Mouse (Mus musculus) megakaryocyte, embryonic 14.5 days (primary cell): ENCODE measurements at regions not wholly inside any gene's neighbourhood (a gene's known extent, or its start where the extent isn't known, plus 50 kb on each side); places are given as distances from the start of the nearest gene placed in this dataset.
"Not testable (repeated sequence)": the region's sequence is repeated elsewhere in the genome, so short reads cannot be mapped to it uniquely, and the experiment has no call there.

ENCODE experiments used
- H3K27me3 ChIP-seq: replicated peaks from 2 replicates; pipeline ENCODE3; 2012; ENCODE audit warnings: inconsistent platforms
- H3K36me3 ChIP-seq: replicated peaks from 2 replicates; pipeline ENCODE3; 2012; ENCODE audit warnings: low read length, inconsistent platforms, mixed read lengths
- H3K4me1 ChIP-seq: 2 replicates; pipeline ENCODE4 v1.6.1; 2012; ENCODE audit warnings: inconsistent platforms
- H3K4me3 ChIP-seq: replicated peaks from 2 replicates; pipeline ENCODE3; 2012; ENCODE audit warnings: moderate library complexity, mild to moderate bottlenecking, inconsistent platforms
- H3K9me3 ChIP-seq: 2 replicates; pipeline ENCODE4 v1.6.1; 2012; ENCODE audit warnings: inconsistent platforms
- FLI1 ChIP-seq: IDR thresholded peaks from 2 replicates; pipeline ENCODE4 v1.6.1; 2012; ENCODE audit warnings: low read length, inconsistent platforms, mixed read lengths
- GATA1 ChIP-seq: IDR thresholded peaks from 3 replicates; pipeline ENCODE4 v1.6.1; 2012; ENCODE audit warnings: mixed read lengths, low read length, inconsistent platforms, borderline replicate concordance

GRCm38 (mm10) chr3:56955098-56955798 is 346.5 kb downstream of the Tm4sf1 start:
- TF ChIP-seq GATA1 (no peak), FLI1 (no peak)
- Histone ChIP-seq H3K4me1 (no peaks in the 10 kb centered on the region), H3K4me3 (peak overlapping the region; percentile 23), H3K9me3 (peaks cover 3% of the 10 kb centered on the region; the same call in 1 of the 2 replicates), H3K36me3 (no peaks in the 10 kb centered on the region), H3K27me3 (no peaks in the 10 kb centered on the region)

DNA sequence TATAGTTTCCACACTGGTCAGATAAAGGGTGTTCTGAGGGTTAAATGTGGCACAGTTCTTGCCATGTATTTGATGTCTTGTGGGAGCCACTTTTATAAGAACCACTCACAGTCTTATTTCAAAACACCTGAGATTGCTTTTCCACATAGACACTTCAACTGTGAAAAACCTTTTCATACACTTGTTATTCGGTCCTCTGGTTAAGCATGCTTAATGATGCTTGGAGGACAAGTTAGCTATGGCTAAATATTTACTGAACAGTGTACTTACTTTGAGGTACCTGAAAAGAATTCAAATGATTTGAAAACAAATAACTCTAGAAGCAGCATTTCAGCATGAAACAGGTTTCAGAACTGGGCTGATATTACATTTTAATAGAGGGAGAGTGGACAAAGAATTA is 359.2 kb downstream of the Tm4sf1 start:
- H3K9me3 ChIP-seq, H3K4me3 ChIP-seq, H3K36me3 ChIP-seq, H3K27me3 ChIP-seq, H3K4me1 ChIP-seq: not testable (repeated sequence)

DNA sequence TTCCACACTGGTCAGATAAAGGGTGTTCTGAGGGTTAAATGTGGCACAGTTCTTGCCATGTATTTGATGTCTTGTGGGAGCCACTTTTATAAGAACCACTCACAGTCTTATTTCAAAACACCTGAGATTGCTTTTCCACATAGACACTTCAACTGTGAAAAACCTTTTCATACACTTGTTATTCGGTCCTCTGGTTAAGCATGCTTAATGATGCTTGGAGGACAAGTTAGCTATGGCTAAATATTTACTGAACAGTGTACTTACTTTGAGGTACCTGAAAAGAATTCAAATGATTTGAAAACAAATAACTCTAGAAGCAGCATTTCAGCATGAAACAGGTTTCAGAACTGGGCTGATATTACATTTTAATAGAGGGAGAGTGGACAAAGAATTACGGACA is 372.8 kb downstream of the Tm4sf1 start:
- not testable (repeated sequence) for H3K4me3 ChIP-seq, H3K27me3 ChIP-seq, H3K4me1 ChIP-seq, H3K36me3 ChIP-seq, H3K9me3 ChIP-seq

GRCm38 (mm10) chr3:56898491-56898890 is 403.3 kb downstream of the Tm4sf1 start:
- Histone ChIP-seq H3K36me3 (no peaks in the 10 kb centered on the region), H3K27me3 (no peaks in the 10 kb centered on the region), H3K4me3 (no peak overlapping the region), H3K9me3 (peaks cover 15% of the 10 kb centered on the region), H3K4me1 (no peaks in the 10 kb centered on the region)
- TF ChIP-seq GATA1 (no peak), FLI1 (no peak)

DNA sequence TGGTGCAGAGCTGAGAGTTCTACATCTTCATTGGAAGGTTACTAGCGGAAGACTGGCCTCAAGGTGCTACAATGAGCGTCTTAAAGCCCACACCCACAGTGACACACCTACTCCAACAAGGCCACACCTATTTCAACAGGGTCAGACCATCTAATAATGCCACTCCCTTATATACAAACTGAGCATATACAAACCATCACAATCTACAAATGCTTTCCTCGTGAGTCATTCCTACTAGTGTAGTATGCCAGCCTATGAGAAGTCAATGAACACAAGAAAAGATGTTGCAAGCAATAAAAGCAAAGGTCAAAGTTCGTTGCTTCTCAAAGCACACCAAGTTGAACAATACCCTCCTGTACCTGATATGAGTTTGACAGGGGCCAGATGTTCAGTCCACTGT is 424.7 kb downstream of the Tm4sf1 start:
- no peak overlapping the region for H3K4me3 ChIP-seq
- no peaks in the 10 kb centered on the region for H3K9me3 ChIP-seq
- no peaks in the 10 kb centered on the region for H3K4me1 ChIP-seq
- TF ChIP-seq GATA1 (no peak), FLI1 (no peak)
- H3K36me3 ChIP-seq: no peaks in the 10 kb centered on the region
- no peaks in the 10 kb centered on the region for H3K27me3 ChIP-seq

DNA sequence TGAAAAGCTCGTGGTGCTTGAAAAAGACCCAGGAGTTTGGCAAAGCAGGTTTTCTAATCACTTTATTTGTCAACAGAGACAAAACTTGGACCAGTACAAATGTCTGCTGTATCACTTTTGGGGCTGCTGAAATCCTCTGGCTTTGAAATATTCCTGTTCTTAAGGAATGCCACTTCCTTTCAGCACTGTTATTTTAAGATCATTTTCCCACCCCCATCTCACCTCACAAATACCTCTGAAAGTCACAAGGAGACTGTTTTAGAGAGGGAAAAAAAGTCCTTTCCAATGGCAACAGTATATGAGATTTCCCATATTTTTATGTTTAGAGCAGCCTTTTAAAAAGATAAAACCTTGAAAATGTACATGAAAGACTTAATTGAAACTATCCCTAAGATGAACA is 438.2 kb downstream of the Tm4sf1 start:
- Histone ChIP-seq H3K27me3 (no peaks in the 10 kb centered on the region), H3K4me1 (no peaks in the 10 kb centered on the region), H3K36me3 (no peaks in the 10 kb centered on the region), H3K4me3 (no peak overlapping the region), H3K9me3 (peaks cover under 1% of the 10 kb centered on the region; the same call in 1 of the 2 replicates)
- TF ChIP-seq FLI1: no peak
- TF ChIP-seq GATA1: no peak

DNA sequence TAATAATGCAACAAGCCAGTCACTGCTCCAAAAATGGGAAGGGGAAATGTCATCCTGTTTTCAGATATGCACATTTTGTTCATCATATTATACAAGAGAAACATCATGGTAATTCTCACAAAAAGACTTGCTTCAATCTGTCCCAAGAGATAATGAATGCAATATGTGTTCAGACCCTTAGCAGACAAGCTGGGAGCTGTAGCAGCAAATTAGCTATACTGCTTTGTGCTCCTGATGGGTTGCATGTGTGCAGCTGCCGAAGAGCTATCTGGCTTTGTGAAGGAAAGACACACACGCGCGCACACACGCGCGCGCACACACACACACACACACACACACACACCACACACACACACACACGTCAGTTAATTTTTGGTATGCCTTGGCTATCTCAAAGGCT is 441.9 kb downstream of the Tm4sf1 start:
- Histone ChIP-seq H3K9me3 (no peaks in the 10 kb centered on the region), H3K4me3 (no peak overlapping the region), H3K36me3 (no peaks in the 10 kb centered on the region), H3K27me3 (no peaks in the 10 kb centered on the region), H3K4me1 (no peaks in the 10 kb centered on the region)
- no peak for TF ChIP-seq FLI1
- no peak for TF ChIP-seq GATA1

DNA sequence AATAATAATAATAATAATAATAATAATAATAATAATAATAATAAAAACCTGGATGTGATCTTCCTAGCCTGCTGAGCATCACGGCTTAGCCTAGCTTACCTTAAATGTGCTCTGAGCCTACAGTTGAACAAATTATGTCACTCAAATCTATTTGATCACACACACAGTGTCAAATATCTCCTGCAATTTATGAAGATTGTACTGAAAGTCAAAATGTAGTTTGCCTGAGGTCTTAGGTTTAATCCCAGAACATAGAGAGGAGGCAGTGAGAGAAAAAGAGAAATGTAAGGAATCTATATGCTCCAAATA is 456.4 kb downstream of the Tm4sf1 start:
- Histone ChIP-seq H3K4me3 (no peak overlapping the region), H3K9me3 (no peaks in the 10 kb centered on the region)
- no peak for TF ChIP-seq GATA1
- TF ChIP-seq FLI1: no peak

GRCm38 (mm10) chr3:56844681-56845461 is 456.9 kb downstream of the Tm4sf1 start:
- H3K4me1 ChIP-seq: no peaks in the 10 kb centered on the region
- H3K27me3 ChIP-seq: no peaks in the 10 kb centered on the region
- no peaks in the 10 kb centered on the region for H3K9me3 ChIP-seq
- H3K4me3 ChIP-seq: no peak overlapping the region
- TF ChIP-seq FLI1: no peak
- TF ChIP-seq GATA1: no peak
- H3K36me3 ChIP-seq: no peaks in the 10 kb centered on the region

More for the DNA sequence above, 456.4 kb downstream of the Tm4sf1 start:
- H3K4me1 ChIP-seq: no peaks in the 10 kb centered on the region
- H3K36me3 ChIP-seq: no peaks in the 10 kb centered on the region
- H3K27me3 ChIP-seq: no peaks in the 10 kb centered on the region

- Histone ChIP-seq H3K27me3 (no peaks in the 10 kb centered on the region), H3K9me3 (no peaks in the 10 kb centered on the region), H3K36me3 (no peaks in the 10 kb centered on the region), H3K4me1 (no peaks in the 10 kb centered on the region), H3K4me3 (no peak overlapping the region)
- TF ChIP-seq GATA1 (no peak), FLI1 (no peak)
These were observed 464.6 kb downstream of the Tm4sf1 start for GRCm38 (mm10) chr3:56837176-56837575.

- Histone ChIP-seq H3K4me1 (no peaks in the 10 kb centered on the region), H3K9me3 (no peaks in the 10 kb centered on the region), H3K27me3 (no peaks in the 10 kb centered on the region), H3K4me3 (no peak overlapping the region), H3K36me3 (no peaks in the 10 kb centered on the region)
- TF ChIP-seq FLI1: no peak
- no peak for TF ChIP-seq GATA1
These were observed 471.3 kb downstream of the Tm4sf1 start for GRCm38 (mm10) chr3:56830315-56831097.
